Mouse (Mus musculus) hindbrain, embryonic 11.5 days (tissue): ENCODE measurements around the gene Ripor3. TPM values are rescaled to one million over a fixed set of nuclear protein-coding genes. Genes with fewer than 3 reads are reported as not detected.

Experiments used
- ATAC-seq: fragments of 200-750 bp; cut with Nextera tagmentation; 2 replicates; pipeline ENCODE4 v1.8.0; 2017; ENCODE audit warnings: mild to moderate bottlenecking, moderate TSS enrichment, moderate library complexity; ENCODE audit not compliant: low FRiP score
- DNase-seq: peaks from one replicate; pipeline ENCODE4 v3.0.0-alpha.2; 2015; ENCODE audit warnings: low spot score
- H3K27ac ChIP-seq: fragments of 300-500 bp; sonication (generic); 2 replicates; pipeline ENCODE4 v1.5.1; 2014; ENCODE audit warnings: mild to moderate bottlenecking, low read depth, low read length
- H3K27me3 ChIP-seq: fragments of 300-500 bp; sonication (generic); 2 replicates; pipeline ENCODE4 v1.6.1; 2014; ENCODE audit warnings: mild to moderate bottlenecking, low read length, moderate library complexity, mixed read lengths; ENCODE audit not compliant: control insufficient read depth, insufficient read depth
- H3K36me3 ChIP-seq: fragments of 300-500 bp; sonication (generic); 2 replicates; pipeline ENCODE4 v1.6.1; 2014; ENCODE audit warnings: mild to moderate bottlenecking, low read length, moderate library complexity, mixed read lengths; ENCODE audit not compliant: control insufficient read depth, insufficient read depth
- H3K4me1 ChIP-seq: fragments of 300-500 bp; sonication (generic); replicated peaks from 2 replicates; pipeline ENCODE4 v1.6.1; 2014; ENCODE audit warnings: low read length, mixed read lengths; ENCODE audit not compliant: control insufficient read depth, insufficient read depth
- H3K4me2 ChIP-seq: fragments of 300-500 bp; sonication (generic); replicated peaks from 2 replicates; pipeline ENCODE4 v1.6.1; 2014; ENCODE audit warnings: mild to moderate bottlenecking, low read depth, low read length
- H3K4me3 ChIP-seq: fragments of 300-500 bp; sonication (generic); 2 replicates; pipeline ENCODE4 v1.5.1; 2014; ENCODE audit warnings: low read depth, low read length
- H3K9ac ChIP-seq: fragments of 300-500 bp; sonication (generic); 2 replicates; pipeline ENCODE4 v1.6.1; 2014; ENCODE audit warnings: low read depth, low read length
- H3K9me3 ChIP-seq: fragments of 300-500 bp; sonication (generic); 2 replicates; pipeline ENCODE4 v1.6.1; 2016; ENCODE audit warnings: low read length; ENCODE audit not compliant: control insufficient read depth
- WGBS: fragments of 180-500 bp; shearing (Covaris S2); extraction: QIAGEN DNeasy Blood & Tissue Kit; methylation state at CpG from one replicate; pipeline ENCODE4 v1.1.7; 2014; 5-methylcytosine and 5-hydroxymethylcytosine counted together
- polyA plus RNA-seq: library from polyadenylated mRNA; unstranded; fragments of >200 nt; fragmentation: Nextera tagmentation; extraction: Ambion mirVana; gene quantifications from 2 replicates; pipeline ENCODE4 v1.2.1, GENCODE M21; 2014

Ripor3 gene
- polyA plus RNA-seq, 1 experiment from 2014 or later, result 0.69 TPM

DNA sequence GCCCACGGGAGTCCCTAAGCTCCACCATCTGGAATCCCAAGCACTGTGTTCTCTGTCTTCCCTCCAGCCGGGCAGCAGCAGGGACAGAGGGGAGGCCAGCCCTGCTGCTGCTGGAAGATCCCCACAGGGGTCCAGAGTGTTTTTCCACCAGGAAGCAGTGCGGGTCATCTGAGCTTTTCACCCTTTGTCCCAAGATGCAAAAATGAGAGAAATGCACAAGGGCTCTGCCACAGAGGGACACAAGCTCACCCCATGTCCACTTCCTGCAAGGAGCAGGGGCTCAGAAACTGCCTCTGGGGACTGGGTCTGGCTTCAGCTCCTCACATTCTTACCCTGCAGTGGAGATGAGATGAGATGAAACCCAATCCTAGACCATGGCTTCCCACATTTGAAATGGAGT is 30.3 kb upstream of the Ripor3 start:
- ATAC-seq, result no peak
- no peaks in the 10 kb centered on the region for H3K36me3 ChIP-seq
- H3K4me3 ChIP-seq, result no peak overlapping the region
- H3K27ac ChIP-seq, result no peak overlapping the region
- WGBS, result 42% methylated on average over 3 of the region's 3 CpGs
- H3K27me3 ChIP-seq, result no peaks in the 10 kb centered on the region
- no peaks in the 10 kb centered on the region for H3K9me3 ChIP-seq
- DNase-seq, result no peak
- H3K9ac ChIP-seq, result no peak overlapping the region
- H3K4me1 ChIP-seq, result no peaks in the 10 kb centered on the region
- H3K4me2 ChIP-seq, result no peak overlapping the region

DNA sequence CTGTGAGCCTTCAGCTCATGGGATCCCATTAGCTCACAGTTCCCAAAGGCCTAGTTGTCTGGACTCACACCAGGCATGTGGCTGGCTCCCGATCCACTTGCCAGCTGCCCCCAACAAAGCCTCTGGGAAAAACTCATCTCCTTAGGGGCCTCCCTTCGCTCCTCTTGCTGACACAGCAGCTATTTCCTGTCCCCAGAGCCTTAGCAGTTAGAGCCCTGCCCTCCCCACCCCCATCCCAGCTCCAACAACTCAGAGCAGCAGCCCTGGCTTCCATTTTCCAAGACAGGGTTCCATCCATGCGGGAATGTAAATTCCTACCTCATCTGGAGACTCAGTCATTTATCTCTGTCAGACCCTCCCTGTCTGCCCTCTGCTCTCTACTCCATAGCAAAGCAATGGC is 26.6 kb upstream of the Ripor3 start:
- H3K4me3 ChIP-seq, result no peak overlapping the region
- WGBS, result 32% methylated on average over 3 of the region's 3 CpGs
- no peak overlapping the region for H3K9ac ChIP-seq
- H3K36me3 ChIP-seq, result no peaks in the 10 kb centered on the region
- H3K4me1 ChIP-seq, result no peaks in the 10 kb centered on the region
- DNase-seq, result peak; percentile 27
- H3K9me3 ChIP-seq, result no peaks in the 10 kb centered on the region
- no peak overlapping the region for H3K4me2 ChIP-seq
- ATAC-seq, result no peak
- peak overlapping the region; percentile 39; the same call in 1 of the 2 replicates for H3K27ac ChIP-seq
- no peaks in the 10 kb centered on the region for H3K27me3 ChIP-seq

DNA sequence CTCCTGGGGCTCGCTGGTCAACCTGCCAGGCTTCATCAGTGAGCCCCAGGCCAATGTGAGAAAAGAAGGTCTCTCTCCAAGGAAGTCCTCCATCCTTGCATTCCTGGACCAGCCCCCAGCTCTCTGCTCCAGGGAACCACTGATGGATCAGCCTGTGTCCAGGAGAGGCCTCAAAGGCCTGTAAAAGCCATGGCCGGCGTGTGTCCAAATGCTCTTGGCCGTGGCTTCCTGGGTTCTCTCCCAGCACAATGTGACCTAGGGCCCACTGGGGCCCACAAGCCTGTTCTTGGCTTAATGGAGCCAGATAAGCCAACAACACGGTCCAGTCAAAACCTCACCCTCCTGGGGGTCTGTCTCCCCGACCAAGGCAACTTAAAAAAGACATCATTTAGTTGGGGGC is 25.5 kb upstream of the Ripor3 start:
- no peaks in the 10 kb centered on the region for H3K4me1 ChIP-seq
- H3K4me2 ChIP-seq, result no peak overlapping the region
- H3K36me3 ChIP-seq, result no peaks in the 10 kb centered on the region
- H3K27ac ChIP-seq, result no peak overlapping the region
- no peak overlapping the region for H3K4me3 ChIP-seq
- H3K9ac ChIP-seq, result no peak overlapping the region
- no peak for ATAC-seq
- DNase-seq, result no peak
- no peaks in the 10 kb centered on the region for H3K9me3 ChIP-seq
- 88% methylated on average over 6 of the region's 6 CpGs for WGBS
- H3K27me3 ChIP-seq, result no peaks in the 10 kb centered on the region

DNA sequence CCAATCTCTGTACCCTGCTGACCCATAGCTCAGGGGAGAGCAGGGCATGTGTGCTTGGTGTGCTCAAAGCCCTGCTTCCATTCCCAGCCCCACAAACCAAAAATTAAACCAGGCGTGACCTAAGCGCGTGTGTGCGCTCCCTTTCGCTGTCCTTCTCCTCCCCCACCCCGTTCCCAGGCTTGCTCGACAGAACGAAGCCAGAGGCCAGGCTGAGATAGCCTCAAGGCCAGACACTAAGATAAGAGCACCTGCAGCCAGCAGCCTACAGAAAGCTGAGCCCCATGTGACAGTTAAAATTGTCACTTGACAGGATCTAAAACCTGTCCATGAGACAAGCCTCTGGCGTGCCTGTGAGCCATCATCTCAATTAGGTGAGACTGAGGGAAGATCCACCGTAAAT is 23.5 kb upstream of the Ripor3 start:
- H3K27me3 ChIP-seq, result no peaks in the 10 kb centered on the region
- no peaks in the 10 kb centered on the region for H3K9me3 ChIP-seq
- WGBS, result 67% methylated on average over 10 of the region's 10 CpGs
- no peak overlapping the region for H3K4me2 ChIP-seq
- no peak overlapping the region for H3K27ac ChIP-seq
- no peak overlapping the region for H3K4me3 ChIP-seq
- H3K9ac ChIP-seq, result no peak overlapping the region
- DNase-seq, result no peak
- ATAC-seq, result no peak
- no peaks in the 10 kb centered on the region for H3K36me3 ChIP-seq
- no peaks in the 10 kb centered on the region for H3K4me1 ChIP-seq

DNA sequence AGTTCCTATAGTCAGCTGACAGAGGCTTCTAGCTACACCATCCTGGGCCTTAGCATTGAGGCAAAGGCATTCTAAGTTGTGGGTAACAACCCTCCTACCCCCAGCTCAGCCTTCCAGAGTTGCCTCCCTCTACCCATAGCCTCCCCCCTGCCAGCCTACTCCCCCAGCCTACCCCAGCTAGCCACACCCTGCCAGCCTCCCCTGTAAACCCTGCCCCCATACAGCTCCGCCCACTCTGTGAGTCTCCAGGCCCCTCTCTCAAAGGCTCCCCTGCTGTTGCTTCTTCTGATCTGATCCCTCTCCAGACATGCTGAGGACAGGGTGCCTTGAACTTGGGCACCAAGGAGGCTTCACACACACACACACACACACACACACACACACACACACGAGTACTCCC is 21.4 kb upstream of the Ripor3 start:
- no peaks in the 10 kb centered on the region for H3K4me1 ChIP-seq
- ATAC-seq, result no peak
- DNase-seq, result no peak
- no peaks in the 10 kb centered on the region for H3K36me3 ChIP-seq
- H3K9me3 ChIP-seq, result no peaks in the 10 kb centered on the region
- H3K9ac ChIP-seq, result no peak overlapping the region
- no peak overlapping the region for H3K4me3 ChIP-seq
- H3K27me3 ChIP-seq, result no peaks in the 10 kb centered on the region
- H3K27ac ChIP-seq, result no peak overlapping the region
- 73% methylated on average over 2 of the region's 2 CpGs for WGBS
- no peak overlapping the region for H3K4me2 ChIP-seq

DNA sequence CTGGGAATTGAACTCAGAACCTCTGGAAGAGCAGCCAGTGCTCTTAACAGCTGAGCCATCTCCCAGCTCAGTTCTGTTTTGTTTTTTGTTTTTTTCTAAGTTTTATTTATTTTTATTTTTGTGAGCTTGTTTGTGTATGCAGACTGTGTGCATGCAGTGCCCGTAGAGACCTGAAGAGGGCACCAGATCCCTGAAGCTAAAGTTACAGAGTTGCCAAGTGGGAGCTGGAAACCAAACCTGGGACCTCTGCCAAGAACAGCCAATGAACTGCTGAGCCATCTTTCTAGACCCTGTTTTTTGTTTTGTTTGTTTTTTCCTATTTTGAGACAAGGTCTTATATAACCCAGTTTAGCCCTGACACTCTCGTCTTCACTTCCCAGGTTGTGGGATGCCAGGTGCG is 18.0 kb upstream of the Ripor3 start:
- ATAC-seq, result no peak
- Histone ChIP-seq H3K9ac (no peak overlapping the region), H3K4me3 (no peak overlapping the region), H3K27ac (no peak overlapping the region), H3K4me2 (no peak overlapping the region), H3K9me3 (no peaks in the 10 kb centered on the region), H3K36me3 (no peaks in the 10 kb centered on the region), H3K4me1 (no peaks in the 10 kb centered on the region), H3K27me3 (no peaks in the 10 kb centered on the region)
- 93% methylated on average over 3 of the region's 3 CpGs for WGBS
- DNase-seq, result no peak

DNA sequence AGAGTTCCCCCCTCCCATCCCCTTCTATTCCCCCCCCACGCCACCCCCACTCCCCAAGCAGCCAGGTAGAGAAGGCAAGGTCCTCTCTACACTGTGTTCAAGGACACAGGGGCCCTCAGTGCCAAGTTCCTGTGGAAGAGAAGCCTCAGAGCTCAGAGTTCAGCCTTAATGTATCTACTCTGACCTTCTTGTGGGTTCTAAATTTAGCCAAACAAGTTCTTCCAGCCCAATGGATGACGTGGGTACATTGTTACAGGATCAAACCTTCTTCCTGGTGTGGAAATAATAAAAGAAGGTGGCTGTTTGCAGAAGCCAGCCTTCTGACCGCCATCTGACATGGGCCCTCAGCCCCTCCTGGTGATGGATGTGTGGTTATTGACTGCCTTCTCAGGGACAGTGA is 16.0 kb upstream of the Ripor3 start:
- H3K9me3 ChIP-seq, result no peaks in the 10 kb centered on the region
- H3K9ac ChIP-seq, result no peak overlapping the region
- no peaks in the 10 kb centered on the region for H3K4me1 ChIP-seq
- no peaks in the 10 kb centered on the region for H3K36me3 ChIP-seq
- DNase-seq (no peak), ATAC-seq (no peak)
- no peak overlapping the region for H3K27ac ChIP-seq
- no peak overlapping the region for H3K4me3 ChIP-seq
- H3K27me3 ChIP-seq, result no peaks in the 10 kb centered on the region
- no peak overlapping the region for H3K4me2 ChIP-seq
- 53% methylated on average over 3 of the region's 3 CpGs for WGBS

DNA sequence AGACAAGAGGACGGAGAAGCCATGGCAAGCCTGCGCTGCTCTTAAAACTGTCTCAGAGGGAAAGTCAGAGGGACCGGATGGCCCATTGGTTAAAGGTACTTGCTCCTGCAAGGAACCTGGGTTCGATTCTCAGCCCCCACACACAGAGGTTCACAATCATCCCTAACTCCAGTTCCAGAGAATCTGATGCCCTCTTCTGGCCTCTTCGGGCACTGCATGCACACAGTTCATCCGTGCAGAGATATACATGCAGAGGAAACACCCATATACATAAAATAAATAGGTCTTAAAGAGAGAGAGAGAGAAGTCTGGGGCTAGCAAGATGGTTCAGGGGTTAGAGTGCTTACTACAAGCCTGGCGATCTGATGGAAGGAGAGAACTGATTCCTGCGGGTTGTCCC is 15.5 kb upstream of the Ripor3 start:
- H3K4me2 ChIP-seq, result no peak overlapping the region
- H3K9me3 ChIP-seq, result no peaks in the 10 kb centered on the region
- H3K36me3 ChIP-seq, result no peaks in the 10 kb centered on the region
- no peaks in the 10 kb centered on the region for H3K27me3 ChIP-seq
- WGBS, result 92% methylated on average over 8 of the region's 8 CpGs
- DNase-seq, result peak; percentile 35
- ATAC-seq, result no peak
- no peak overlapping the region for H3K27ac ChIP-seq
- no peak overlapping the region for H3K4me3 ChIP-seq
- no peaks in the 10 kb centered on the region for H3K4me1 ChIP-seq
- no peak overlapping the region for H3K9ac ChIP-seq

DNA sequence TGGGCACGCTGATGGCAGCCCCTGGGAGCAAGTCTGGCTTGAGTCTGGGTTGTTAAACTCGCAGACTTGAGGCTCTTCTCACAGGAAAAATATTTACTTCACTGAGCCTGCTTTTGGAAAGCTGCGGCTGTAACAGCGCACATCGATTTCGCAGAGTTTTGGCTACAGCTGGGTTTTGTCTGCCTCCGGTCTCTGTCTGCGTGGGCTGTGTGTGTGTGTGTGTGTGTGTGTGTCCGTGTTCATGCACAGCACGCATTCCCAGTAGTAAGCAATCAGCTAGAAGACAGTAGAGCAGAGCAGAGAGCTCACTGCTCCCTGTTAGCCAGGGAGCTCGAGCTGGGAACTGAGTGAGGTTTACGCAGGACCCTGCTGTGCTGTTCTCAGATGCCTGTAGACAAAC is 14.8 kb upstream of the Ripor3 start:
- 66% methylated on average over 12 of the region's 12 CpGs for WGBS
- H3K9ac ChIP-seq, result no peak overlapping the region

More for the DNA sequence above, 14.8 kb upstream of the Ripor3 start:
- H3K36me3 ChIP-seq, result no peaks in the 10 kb centered on the region
- no peak overlapping the region for H3K27ac ChIP-seq
- ATAC-seq, result no peak
- H3K27me3 ChIP-seq, result no peaks in the 10 kb centered on the region
- H3K4me3 ChIP-seq, result no peak overlapping the region
- DNase-seq, result no peak
- H3K4me1 ChIP-seq, result no peaks in the 10 kb centered on the region
- H3K9me3 ChIP-seq, result no peaks in the 10 kb centered on the region
- no peak overlapping the region for H3K4me2 ChIP-seq
